ENCODE assay signal across 25 mouse cellular contexts in the genomic region with DNA sequence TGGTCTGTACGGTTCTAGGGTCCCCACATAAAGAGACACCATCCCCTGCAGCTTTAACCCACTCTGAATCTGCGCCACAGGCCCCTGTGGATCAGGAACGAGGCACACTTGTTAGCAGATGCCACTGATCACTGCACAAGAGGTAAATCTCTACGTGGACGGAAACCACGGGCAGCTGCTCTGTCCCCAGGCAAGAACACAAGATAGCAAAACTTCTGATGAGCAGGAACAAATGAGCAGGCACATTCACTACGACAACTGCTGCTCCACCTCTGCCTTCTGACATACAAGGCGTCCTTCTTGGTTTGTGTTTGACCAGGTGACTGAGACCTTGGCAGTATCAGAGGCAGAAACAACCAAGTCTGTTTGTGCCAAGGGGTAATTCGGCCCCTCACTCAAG.
"Had no signal": no experiment of that assay in that cellular context is flagged by ENCODE, and none has a peak within 500 bp of the region (broad histone marks: within the 10 kb centered on the region; RNA-seq: fewer than 3 reads in every experiment).

No protein-coding gene starts in this region.

- H3K4me3 ChIP-seq: embryonic facial prominence, embryonic 10.5 days; embryonic facial prominence, embryonic 12.5 days; embryonic facial prominence, embryonic 13.5 days; embryonic facial prominence, embryonic 15.5 days; erythroblast, embryonic 14.5 days; forebrain, embryonic 10.5 days; forebrain, embryonic 12.5 days; forebrain, embryonic 13.5 days; forebrain, embryonic 15.5 days; gastrocnemius, adult 2 months; heart, adult 2 months had no signal

- H3K4me2 ChIP-seq: embryonic facial prominence, embryonic 12.5 days; embryonic facial prominence, embryonic 13.5 days; embryonic facial prominence, embryonic 15.5 days; forebrain, embryonic 12.5 days; forebrain, embryonic 13.5 days; forebrain, embryonic 15.5 days had no signal

- DNase-seq: cerebellum, adult 2 months; cerebellum, adult 8-10 months; cerebellum, adult 9-10 months; cerebellum, adult 9-11 months; cerebellum, postnatal 10 days; cerebellum, postnatal 14 days; cerebellum, postnatal 25 days; cerebellum, postnatal 36 days; embryo, embryonic 11 days; forebrain, postnatal 0 days; gastrocnemius, adult 2 months; gastrocnemius, postnatal 10 days; gastrocnemius, postnatal 14 days; gastrocnemius, postnatal 25 days; gastrocnemius, postnatal 36 days; heart, adult 2 months had no signal

- H3K36me3 ChIP-seq: forebrain, embryonic 15.5 days had no signal

- H3K27me3 ChIP-seq: embryonic facial prominence, embryonic 12.5 days; embryonic facial prominence, embryonic 13.5 days; embryonic facial prominence, embryonic 15.5 days; forebrain, embryonic 12.5 days; forebrain, embryonic 13.5 days; forebrain, embryonic 15.5 days had no signal
